Mouse (Mus musculus) E14TG2a.4 (cell line): ENCODE results near the gene T2.

ENCODE experiments used
- CTCF ChIP-seq: conservative IDR thresholded peaks from 2 replicates; pipeline ENCODE4 v1.5.1; 2014; ENCODE audit warnings: low read length
- POU5F1 ChIP-seq: IDR thresholded peaks from 2 replicates; pipeline ENCODE4 v1.6.1; 2014; ENCODE audit warnings: low read length, borderline replicate concordance

DNA sequence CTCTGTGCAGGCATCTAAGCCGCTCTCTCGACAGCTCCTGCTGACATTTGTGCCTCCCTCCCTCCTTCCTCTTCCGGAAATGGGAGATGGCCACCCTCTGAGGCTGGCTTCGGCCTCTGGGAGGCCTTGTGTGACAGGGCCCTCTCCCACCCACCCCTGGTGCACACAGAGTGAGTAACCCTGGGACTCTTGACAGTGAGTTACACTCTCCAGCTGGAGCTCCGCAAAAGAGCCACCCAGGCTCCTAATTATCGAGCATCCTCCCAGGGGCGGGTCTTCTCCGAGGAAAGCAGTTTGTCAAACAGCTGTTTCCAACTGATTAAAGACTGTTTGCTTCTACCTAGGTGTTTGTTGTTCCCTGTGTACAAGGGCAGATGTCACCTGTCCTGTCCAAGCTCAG lies 59.7 kb downstream of the T2 start:
- TF ChIP-seq CTCF: no peak
- no peak for TF ChIP-seq POU5F1
